Mouse (Mus musculus) ZHBTc4 (cell line): ENCODE measurements around the gene Shbg.
"Not testable (repeated sequence)": the region's sequence is repeated elsewhere in the genome, so short reads cannot be mapped to it uniquely, and the experiment has no call there.

Experiments used
- DNase-seq: peaks from one replicate; pipeline ENCODE4 v3.0.0-alpha.2; 2011; ENCODE audit warnings: low read depth, low spot score

Shbg gene

GRCm38 (mm10) chr11:69632284-69633089 lies 14.8 kb upstream of the Shbg start, which contains the start of gene Fxr2:
Gene Fxr2 (plus strand): TSS chr11:69632990.
- peak; percentile 100 for DNase-seq

- peak; percentile 72 for DNase-seq
Measured at GRCm38 (mm10) chr11:69629802-69630201, 12.1 kb upstream of the Shbg start.

- peak; percentile 90 for DNase-seq
Measured at GRCm38 (mm10) chr11:69628286-69628685, 10.6 kb upstream of the Shbg start.

- DNase-seq = not testable (repeated sequence)
Measured at GRCm38 (mm10) chr11:69624339-69624738, 6.6 kb upstream of the Shbg start.

GRCm38 (mm10) chr11:69623006-69623405 lies 5.3 kb upstream of the Shbg start:
- peak; percentile 43 for DNase-seq

- DNase-seq = no peak
Measured at GRCm38 (mm10) chr11:69622406-69622805, 4.7 kb upstream of the Shbg start.

GRCm38 (mm10) chr11:69621571-69622268 lies 4.0 kb upstream of the Shbg start, which contains the start of gene Sat2:
Gene Sat2 (plus strand): TSS chr11:69622024.
- no peak for DNase-seq

- no peak for DNase-seq
Measured at GRCm38 (mm10) chr11:69620394-69621081, 2.8 kb upstream of the Shbg start.

- no peak for DNase-seq
Measured at GRCm38 (mm10) chr11:69616781-69617180, 924 bp downstream of the Shbg start.

- peak; percentile 12 for DNase-seq
Measured at GRCm38 (mm10) chr11:69614257-69614588, 3.5 kb downstream of the Shbg start.

- peak; percentile 89 for DNase-seq
Measured at GRCm38 (mm10) chr11:69613553-69614256, 4.0 kb downstream of the Shbg start.

- DNase-seq = no peak
Measured at GRCm38 (mm10) chr11:69610899-69611298, 6.8 kb downstream of the Shbg start.

GRCm38 (mm10) chr11:69609416-69609815 lies 8.3 kb downstream of the Shbg start:
- DNase-seq = no peak

GRCm38 (mm10) chr11:69608525-69608924 lies 9.2 kb downstream of the Shbg start:
- DNase-seq = no peak

- no peak for DNase-seq
Measured at GRCm38 (mm10) chr11:69606832-69607231, 10.9 kb downstream of the Shbg start.

GRCm38 (mm10) chr11:69606491-69606795 lies 11.3 kb downstream of the Shbg start:
- DNase-seq = no peak

GRCm38 (mm10) chr11:69605726-69606490 lies 11.8 kb downstream of the Shbg start, which contains the start of gene Atp1b2:
Gene Atp1b2 (minus strand): TSS chr11:69605942.
- peak; percentile 92 for DNase-seq

GRCm38 (mm10) chr11:69604795-69605664 lies 12.7 kb downstream of the Shbg start:
- peak; percentile 26 for DNase-seq

GRCm38 (mm10) chr11:69604347-69604746 lies 13.4 kb downstream of the Shbg start:
- no peak for DNase-seq

GRCm38 (mm10) chr11:69603516-69603915 lies 14.2 kb downstream of the Shbg start:
- DNase-seq = no peak
